Mouse (Mus musculus): ENCODE data around the gene Ankra2.

Gene Ankra2

DNA sequence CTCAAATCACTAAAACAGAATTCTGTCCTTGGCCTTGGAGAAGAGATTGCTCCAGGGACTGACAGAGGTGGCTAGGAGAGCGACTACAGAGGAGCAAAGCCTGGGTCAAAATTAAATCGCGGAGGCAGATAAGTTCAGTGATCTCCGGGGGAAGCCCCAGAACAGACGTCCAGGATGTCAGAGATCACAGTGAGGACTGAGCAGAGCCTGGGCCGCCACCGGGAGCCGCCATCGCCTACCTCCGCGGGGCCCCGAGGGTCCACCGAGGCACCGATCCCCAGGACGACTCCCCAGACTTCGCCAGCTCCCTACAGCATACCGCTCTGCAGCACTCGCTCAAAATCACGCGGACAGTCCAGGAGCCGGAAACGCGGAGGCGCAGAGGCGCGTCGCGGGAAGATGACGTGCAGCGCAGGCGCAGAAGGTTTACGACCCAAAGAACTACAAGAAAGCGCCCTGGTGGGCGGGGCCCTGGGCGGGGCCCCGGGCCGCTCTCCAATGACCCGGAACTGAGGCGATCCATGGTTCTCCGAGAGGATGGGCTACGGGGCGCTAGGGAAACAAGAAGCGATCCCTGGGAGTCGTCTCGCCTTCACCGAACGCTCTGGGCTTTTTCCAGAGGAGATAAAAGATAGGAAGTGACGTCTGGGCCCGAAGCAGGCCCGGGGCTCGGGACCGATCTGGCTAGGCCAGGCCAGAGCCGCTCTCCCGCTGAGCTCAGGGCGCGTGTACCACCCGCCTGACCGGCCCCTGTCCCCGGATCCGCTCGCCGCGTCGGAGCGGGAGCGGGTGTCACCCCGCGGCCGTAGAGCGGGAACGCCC lies at the start of gene Ankra2, which contains the start of gene Utp15:
Gene Ankra2, plus strand, starts transcription at position 439 of the 822 bp plus-strand sequence.
Gene Utp15, minus strand, starts transcription at position 406 of the 822 bp plus-strand sequence.
- peak; percentile 98 for DNase-seq (ENCODE audit: low spot score in 2 of 2)

DNA sequence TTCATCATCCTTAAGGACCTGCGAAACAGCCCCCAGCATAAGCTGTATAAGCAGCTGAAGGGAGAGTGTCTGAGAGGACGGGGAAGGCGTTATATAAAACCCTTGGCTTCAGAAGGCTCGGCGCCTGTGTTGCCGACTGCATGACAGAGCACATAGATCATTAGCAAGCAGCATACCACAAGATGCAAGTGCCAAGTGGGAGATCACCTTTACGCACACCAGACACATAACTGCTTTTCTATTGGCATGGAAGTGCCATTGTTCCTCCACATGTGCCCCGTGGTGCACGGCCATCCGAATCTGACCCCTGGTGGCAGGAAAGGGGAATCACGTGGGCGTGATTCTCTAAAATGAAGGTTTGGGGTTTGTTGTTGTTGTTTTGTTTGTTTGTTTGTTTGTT lies 40.0 kb upstream of the Ankra2 start:
- DNase-seq (ENCODE audit: low spot score in 2 of 2): no peak

DNA sequence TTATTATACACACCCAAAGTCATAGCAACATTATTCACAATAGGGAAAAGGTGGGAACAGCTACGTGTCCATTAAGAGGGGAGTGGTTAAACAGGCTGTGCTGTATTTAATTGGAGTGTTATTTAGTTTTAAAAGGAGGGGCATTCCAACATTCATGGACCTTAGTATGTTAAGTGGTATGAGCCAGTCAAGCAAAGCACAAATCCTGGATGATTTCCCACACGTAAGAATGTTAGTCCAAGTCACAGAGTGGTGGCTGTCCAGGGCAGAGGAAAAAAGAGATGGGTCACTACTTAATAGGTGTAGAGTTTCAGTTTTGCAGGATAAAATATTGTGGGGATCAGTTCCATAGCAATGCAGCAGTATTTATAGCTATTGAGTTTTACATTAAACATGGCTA lies 36.6 kb upstream of the Ankra2 start:
- no peak for DNase-seq (ENCODE audit: low spot score in 2 of 2)

- DNase-seq (ENCODE audit: low spot score in 2 of 2): no peak
Measured at GRCm38 (mm10) chr13:98230511-98230910, 32.4 kb upstream of the Ankra2 start.

DNA sequence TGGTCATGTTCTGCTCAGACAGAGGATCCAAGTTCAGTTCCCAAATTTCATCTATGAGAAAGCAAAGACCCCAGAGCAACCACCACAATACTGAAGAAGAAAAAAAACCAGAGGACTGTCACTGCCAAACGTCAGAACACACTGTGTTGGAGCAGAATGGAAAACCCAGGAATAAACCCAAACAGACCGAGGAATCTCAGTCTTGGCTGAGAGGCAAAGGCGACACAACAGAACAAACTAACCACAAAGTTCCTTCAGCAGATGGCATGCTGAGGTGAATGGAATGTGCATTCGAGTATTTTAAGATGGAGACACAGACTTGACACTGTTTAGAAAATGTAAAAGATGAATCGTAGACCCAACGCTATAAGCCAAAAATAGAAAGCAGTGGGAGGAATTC lies 27.4 kb upstream of the Ankra2 start:
- DNase-seq (ENCODE audit: low spot score in 2 of 2): no peak

DNA sequence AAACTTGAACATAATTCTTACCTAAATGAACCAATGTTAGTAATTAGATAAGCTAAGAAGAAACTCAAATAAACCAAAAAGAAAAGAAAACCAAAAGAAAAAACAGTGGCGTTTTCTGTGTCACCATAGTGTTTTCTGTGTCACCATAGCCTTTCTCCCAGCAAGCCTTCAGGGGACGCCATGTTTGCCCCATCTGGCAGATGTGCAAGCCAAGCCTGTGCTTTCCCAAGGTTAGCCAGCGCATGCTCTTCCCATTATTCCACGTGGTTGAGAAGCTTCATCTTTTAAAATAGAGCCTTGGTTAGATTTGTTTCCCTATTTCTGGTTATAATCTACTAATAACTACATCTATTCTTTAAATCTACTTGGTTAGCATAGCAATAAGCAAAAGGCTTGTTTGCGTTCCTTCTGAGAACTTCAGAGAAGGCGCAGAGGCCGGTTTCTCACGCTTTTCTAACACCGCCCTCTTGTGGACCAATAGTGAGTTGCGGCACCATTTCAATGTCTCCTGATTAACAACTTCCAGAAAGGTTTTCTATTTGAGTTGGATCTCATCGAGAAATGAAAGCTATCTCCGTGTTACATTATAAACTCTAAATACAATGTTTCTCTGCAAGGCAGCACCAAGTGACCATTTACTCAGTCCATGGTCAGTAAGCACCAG lies 22.8 kb upstream of the Ankra2 start:
- DNase-seq (ENCODE audit: low spot score in 2 of 2): peak; percentile 24 to 74

DNA sequence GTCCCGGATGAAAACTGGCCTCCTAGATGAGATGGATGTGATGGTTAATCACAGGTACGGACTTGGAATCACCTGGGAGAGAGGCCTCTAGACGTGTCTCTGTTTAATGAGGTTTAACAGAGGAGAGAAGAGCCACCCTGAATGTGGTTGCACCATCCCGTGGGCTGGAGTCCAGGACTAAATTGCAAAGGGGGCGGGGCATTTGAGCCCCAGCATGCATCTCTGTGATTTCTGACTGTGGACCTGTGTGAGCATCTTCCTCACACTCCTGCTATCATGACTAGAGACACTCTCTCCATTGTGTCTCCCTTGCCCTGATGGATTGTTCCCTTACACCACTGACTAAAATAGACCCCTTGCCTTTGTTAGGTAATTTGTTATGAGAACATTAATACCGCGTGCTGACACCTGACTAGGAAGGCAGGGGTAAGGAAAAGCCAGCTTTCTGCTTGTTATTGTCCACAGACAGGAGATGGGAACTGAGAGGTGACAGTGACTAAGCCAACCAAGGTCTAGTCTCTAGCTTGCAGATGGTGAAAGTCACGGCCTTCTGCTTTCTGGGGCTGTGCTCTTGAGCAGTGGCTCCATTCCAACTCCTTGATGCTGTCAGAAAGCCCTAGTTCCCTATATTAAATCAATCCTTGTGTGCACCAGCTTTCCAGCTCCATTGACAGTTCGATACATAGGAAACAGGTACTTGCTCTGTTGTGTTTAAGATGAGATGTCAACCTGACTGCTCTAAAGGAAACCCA lies 21.2 kb upstream of the Ankra2 start:
- DNase-seq (ENCODE audit: low spot score in 2 of 2): no peak

DNA sequence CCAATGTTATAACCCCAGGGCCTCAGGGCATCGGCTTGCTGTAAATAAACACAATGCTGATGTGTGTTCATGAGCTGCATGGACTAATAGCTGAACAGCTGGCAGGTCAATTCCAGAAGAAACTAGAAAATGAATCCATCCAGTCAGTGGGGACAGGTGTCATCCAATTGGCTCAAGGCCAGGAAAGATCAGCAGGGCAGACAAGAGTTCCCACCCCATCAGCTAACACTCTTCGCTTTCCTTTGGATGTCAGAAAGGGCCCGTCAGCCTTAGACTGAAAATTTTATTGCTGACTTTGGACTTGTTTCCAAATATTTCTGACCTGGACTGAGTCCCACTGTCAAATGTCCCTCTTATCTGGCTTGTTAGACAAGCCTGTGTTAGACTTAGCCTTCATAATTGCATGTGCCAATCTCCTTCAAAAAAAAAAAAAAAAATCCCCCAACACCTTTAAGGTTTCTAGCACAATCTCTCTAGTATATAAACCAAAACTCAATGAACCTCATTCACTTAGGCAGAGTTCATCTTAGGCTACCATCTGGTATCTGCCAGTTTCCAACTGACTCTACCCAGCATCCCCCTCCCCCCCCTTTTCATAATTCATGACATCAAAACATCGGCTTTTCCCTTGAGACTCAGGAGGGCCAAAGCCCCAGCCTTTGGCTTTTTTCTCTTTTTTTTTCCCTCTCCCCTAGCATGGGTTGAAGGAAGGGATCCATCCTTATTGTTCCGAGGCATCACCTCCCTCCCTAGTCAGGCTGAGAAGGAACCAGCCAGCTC lies 18.1 kb upstream of the Ankra2 start:
- DNase-seq (ENCODE audit: low spot score in 2 of 2): no peak

GRCm38 (mm10) chr13:98245386-98245785 lies 17.5 kb upstream of the Ankra2 start:
- DNase-seq (ENCODE audit: low spot score in 2 of 2): no peak

- DNase-seq (ENCODE audit: low spot score in 2 of 2): no peak
Measured at GRCm38 (mm10) chr13:98249594-98249993, 13.3 kb upstream of the Ankra2 start.

DNA sequence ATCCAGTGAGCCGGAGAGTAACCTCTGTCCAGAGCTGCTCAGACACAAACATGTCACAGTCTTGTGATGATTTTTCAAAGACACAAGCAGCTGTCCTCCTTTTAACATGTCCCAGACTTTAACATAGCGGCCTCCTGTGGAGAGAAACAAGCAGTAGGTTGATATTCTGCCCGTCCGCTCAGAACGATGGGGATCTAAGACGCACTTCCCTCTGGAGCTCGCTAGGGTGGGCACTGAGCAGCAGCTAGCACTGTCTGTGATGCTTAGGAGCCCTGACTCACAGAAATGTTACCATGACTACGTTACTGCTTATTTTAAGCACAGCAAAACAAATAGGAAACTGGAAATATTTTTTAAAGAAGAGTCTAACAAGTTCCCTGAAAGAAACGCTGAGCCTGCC lies 8.0 kb upstream of the Ankra2 start:
- peak; percentile 61 to 71 for DNase-seq (ENCODE audit: low spot score in 2 of 2)

- DNase-seq (ENCODE audit: low spot score in 2 of 2): no peak
Measured at GRCm38 (mm10) chr13:98263458-98263987, 649 bp downstream of the Ankra2 start.

DNA sequence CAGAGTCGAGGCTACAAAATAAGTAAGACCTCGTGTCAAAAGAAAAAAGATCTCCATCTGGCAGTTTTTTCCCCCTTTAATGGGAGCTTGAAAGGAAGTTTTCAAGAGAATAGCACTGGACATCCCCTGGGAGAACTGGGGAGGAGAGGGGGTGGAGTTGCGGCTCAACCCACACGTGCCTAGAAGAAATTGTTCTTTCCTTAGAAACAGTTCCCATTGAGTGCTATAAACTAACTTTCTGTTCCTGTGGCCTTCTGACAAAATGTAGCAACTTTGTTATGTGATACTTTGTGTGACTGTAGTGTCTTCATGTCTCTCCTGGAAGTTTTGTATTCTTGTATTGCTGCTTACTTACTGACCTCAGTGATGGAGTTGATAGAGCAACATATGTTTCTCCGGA lies 1.2 kb downstream of the Ankra2 start:
- no peak for DNase-seq (ENCODE audit: low spot score in 2 of 2)

GRCm38 (mm10) chr13:98274023-98274422 lies 11.1 kb downstream of the Ankra2 start:
- DNase-seq (ENCODE audit: low spot score in 2 of 2): no peak

- DNase-seq (ENCODE audit: low spot score in 2 of 2): no peak
Measured at GRCm38 (mm10) chr13:98275646-98276045, 12.8 kb downstream of the Ankra2 start.

- DNase-seq (ENCODE audit: low spot score in 2 of 2): no peak
Measured at GRCm38 (mm10) chr13:98276253-98276652, 13.4 kb downstream of the Ankra2 start.

GRCm38 (mm10) chr13:98277501-98277900 lies 14.6 kb downstream of the Ankra2 start:
- DNase-seq (ENCODE audit: low spot score in 2 of 2): no peak

DNA sequence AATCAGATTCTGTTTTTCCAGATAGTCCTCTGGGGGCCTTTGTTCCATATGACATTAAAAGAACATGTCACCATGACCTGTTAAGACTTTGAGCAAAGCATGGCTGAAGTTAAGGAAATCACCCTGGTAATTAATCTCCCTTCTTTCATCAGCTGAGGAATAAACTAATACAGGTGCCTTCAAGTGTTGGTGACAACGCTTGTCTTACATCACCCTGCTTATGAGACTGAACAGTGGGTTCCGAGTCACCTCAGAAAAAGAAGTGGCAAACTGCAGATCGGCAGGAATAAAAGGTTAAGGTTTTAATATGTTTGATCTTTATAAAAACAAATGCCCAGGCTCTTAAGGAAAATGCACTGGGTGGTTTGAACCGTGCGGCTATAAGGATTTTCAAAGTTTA lies 16.8 kb downstream of the Ankra2 start, which contains the start of gene Gm21976:
Gene Gm21976, plus strand, starts transcription at position 202 of the 400 bp plus-strand sequence.
- DNase-seq (ENCODE audit: low spot score in 2 of 2): no peak

- no peak for DNase-seq (ENCODE audit: low spot score in 2 of 2)
Measured at GRCm38 (mm10) chr13:98280990-98281650, 18.2 kb downstream of the Ankra2 start.

GRCm38 (mm10) chr13:98290719-98291118 lies 27.8 kb downstream of the Ankra2 start:
- no peak for DNase-seq (ENCODE audit: low spot score in 2 of 2)

- no peak for DNase-seq (ENCODE audit: low spot score in 2 of 2)
Measured at GRCm38 (mm10) chr13:98291712-98292111, 28.8 kb downstream of the Ankra2 start.
